Mouse (Mus musculus): ENCODE measurements around the gene Scand1.
A peak's percentile ranks its signal among the peaks of the same experiment; 100 is the strongest.

DNA sequence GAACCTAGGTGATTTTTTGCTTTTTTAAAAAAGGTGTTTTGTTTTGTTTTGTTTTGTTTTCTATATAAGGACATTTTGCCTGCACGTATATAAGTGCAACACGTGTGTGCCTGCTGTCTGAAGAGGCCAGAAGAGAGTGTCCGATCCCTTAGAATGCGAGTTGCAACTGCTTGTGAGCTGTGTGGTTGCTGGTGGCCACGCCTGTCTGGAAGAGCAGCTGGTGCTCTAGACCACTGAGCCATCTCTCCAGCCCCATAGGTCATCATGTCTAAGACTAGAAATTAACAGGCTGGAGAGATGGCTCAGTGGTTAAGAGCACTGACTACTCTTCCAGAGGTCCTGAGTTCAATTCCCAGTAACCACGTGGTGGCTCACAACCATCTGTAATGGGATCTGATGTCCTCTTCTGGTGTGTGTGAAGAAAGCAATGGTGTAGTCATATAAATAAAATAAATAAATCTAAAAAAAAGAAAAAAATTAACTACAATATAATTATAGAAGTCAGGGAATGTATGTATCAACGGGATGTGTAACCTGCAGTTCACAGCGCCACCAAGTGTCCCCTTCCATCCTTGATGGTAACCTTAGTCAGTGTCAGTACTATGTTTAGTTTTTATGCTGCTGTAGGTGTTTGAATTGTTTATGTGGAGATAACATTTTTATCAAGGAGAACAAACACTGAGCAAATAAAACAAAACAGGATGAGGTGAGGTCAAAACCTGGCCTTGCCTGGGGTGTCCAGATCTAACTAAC, 40.1 kb upstream of the Scand1 start:
- TF ChIP-seq POLR2A (IDR thresholded peaks at IDR 0.05; ENCODE audit: borderline replicate concordance, insufficient read depth, low read length) (no peak), CTCF (IDR thresholded peaks at IDR 0.05; ENCODE audit: borderline replicate concordance, insufficient read depth, low read depth, low read length) (peak; percentile 13; the same call in 1 of the 2 replicates)

Measured in cerebellum, adult 2 months (tissue).